Mouse (Mus musculus) limb, embryonic 10.5 days (tissue): Measurements from ENCODE around the gene Rpl27. TPM values are rescaled to one million over a fixed set of nuclear protein-coding genes. Genes with fewer than 3 reads are reported as not detected.
A peak's percentile ranks its signal among the peaks of the same experiment; 100 is the strongest.
"Not testable (repeated sequence)": the region's sequence is repeated elsewhere in the genome, so short reads cannot be mapped to it uniquely, and the experiment has no call there.

Experiments
- DNase-seq: peaks from one replicate; pipeline ENCODE4 v3.0.0-alpha.2; 2017; ENCODE audit warnings: low spot score
- H3K27ac ChIP-seq: fragments of 300-500 bp; sonication (generic); 2 replicates; pipeline ENCODE4 v1.5.1; 2016; ENCODE audit warnings: mild to moderate bottlenecking
- H3K27me3 ChIP-seq: fragments of 300-500 bp; sonication (generic); 2 replicates; pipeline ENCODE4 v1.6.1; 2016; ENCODE audit warnings: low read depth, mild to moderate bottlenecking; ENCODE audit not compliant: poor library complexity, severe bottlenecking
- H3K36me3 ChIP-seq: fragments of 300-500 bp; sonication (generic); 2 replicates; pipeline ENCODE4 v1.6.1; 2016; ENCODE audit warnings: mild to moderate bottlenecking, moderate library complexity
- H3K4me1 ChIP-seq: fragments of 300-500 bp; sonication (generic); 2 replicates; pipeline ENCODE4 v1.6.1; 2016
- H3K4me3 ChIP-seq: fragments of 300-500 bp; sonication (generic); 2 replicates; pipeline ENCODE4 v1.5.1; 2016; ENCODE audit warnings: mild to moderate bottlenecking, moderate library complexity
- H3K9me3 ChIP-seq: fragments of 300-500 bp; sonication (generic); replicated peaks from 2 replicates; pipeline ENCODE4 v1.6.1; 2016; ENCODE audit warnings: mild to moderate bottlenecking
- WGBS: fragments of 180-500 bp; shearing (Covaris S2); methylation state at CpG from one replicate; pipeline ENCODE4 v1.1.7; 2016; 5-methylcytosine and 5-hydroxymethylcytosine counted together
- polyA plus RNA-seq: library from polyadenylated mRNA; unstranded; fragments of >200 nt; fragmentation: Nextera tagmentation; extraction: Ambion mirVana; gene quantifications from 2 replicates; pipeline ENCODE4 v1.2.1, GENCODE M21; 2016

Rpl27 gene
- polyA plus RNA-seq, 1 experiment from 2014 or later = 448 TPM

- H3K27me3 ChIP-seq = peaks cover 30% of the 10 kb centered on the region
- DNase-seq = peak; percentile 79
- peaks cover 74% of the 10 kb centered on the region for H3K4me1 ChIP-seq
- 1% methylated on average over 51 of the region's 51 CpGs for WGBS
- H3K9me3 ChIP-seq = no peaks in the 10 kb centered on the region
- peaks cover 5% of the 10 kb centered on the region; the same call in 1 of the 2 replicates for H3K36me3 ChIP-seq
- H3K4me3 ChIP-seq = peak overlapping the region; percentile 67
- peak overlapping the region; percentile 82 for H3K27ac ChIP-seq
These were observed 23.2 kb downstream of the Rpl27 start for GRCm38 (mm10) chr11:101465101-101465868.

DNA sequence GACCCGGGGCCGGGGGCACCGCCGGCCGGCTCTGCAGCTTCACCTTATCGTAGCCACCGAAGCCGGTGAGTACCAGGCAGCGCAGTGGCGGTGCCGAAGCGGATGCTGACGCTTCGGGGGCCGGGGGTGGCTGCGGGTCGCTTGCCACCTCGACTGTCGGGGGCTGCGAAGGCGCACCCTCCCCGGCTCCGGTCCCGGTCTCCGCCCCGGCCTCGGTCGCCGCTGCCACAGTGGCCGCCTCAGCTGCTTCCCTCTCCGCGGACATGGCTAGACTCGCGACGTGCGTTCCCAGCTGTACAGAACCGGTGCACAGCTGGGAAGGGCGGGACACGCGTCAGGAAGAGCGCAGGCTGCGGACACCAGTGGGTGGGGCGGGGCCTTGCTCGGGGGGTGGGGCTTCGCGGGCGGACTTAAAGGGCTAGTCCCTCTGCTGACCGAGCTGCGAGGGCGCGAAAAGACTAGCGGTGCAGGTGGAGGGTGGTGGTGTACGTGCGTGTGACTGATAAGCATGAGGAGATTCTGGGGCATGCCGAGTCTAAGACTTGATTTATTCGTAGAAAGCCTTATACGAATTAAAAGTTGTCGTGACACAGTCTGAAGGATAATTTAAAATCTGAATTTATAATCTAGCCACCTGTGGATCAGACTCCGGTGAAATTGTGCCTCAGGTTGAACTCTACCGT is 23.9 kb downstream of the Rpl27 start, which contains the start of gene Vat1:
Gene Vat1 (minus strand): TSS at position 362 of the 683 bp plus-strand sequence.
- H3K36me3 ChIP-seq = 0 out of 2 replicates have a peak, but pooled peaks cover 3% of the 10 kb centered on the region
- DNase-seq = no peak
- peak within 1 kb of the TSS; percentile 94 for H3K4me3 ChIP-seq
- no peaks in the 10 kb centered on the region for H3K9me3 ChIP-seq
- H3K4me1 ChIP-seq = peaks cover 72% of the 10 kb centered on the region
- peaks cover 37% of the 10 kb centered on the region for H3K27me3 ChIP-seq
- 2% methylated on average over 60 of the region's 60 CpGs for WGBS
- peak within 1 kb of the TSS; percentile 82 for H3K27ac ChIP-seq

- Histone ChIP-seq H3K4me3 (peak overlapping the region; percentile 67), H3K4me1 (peaks cover 72% of the 10 kb centered on the region), H3K27me3 (peaks cover 42% of the 10 kb centered on the region)
- H3K36me3 ChIP-seq, DNase-seq, H3K27ac ChIP-seq, H3K9me3 ChIP-seq: not testable (repeated sequence)
- 64% methylated on average over 5 of the region's 5 CpGs for WGBS
These were observed 24.5 kb downstream of the Rpl27 start for GRCm38 (mm10) chr11:101466552-101466950.

DNA sequence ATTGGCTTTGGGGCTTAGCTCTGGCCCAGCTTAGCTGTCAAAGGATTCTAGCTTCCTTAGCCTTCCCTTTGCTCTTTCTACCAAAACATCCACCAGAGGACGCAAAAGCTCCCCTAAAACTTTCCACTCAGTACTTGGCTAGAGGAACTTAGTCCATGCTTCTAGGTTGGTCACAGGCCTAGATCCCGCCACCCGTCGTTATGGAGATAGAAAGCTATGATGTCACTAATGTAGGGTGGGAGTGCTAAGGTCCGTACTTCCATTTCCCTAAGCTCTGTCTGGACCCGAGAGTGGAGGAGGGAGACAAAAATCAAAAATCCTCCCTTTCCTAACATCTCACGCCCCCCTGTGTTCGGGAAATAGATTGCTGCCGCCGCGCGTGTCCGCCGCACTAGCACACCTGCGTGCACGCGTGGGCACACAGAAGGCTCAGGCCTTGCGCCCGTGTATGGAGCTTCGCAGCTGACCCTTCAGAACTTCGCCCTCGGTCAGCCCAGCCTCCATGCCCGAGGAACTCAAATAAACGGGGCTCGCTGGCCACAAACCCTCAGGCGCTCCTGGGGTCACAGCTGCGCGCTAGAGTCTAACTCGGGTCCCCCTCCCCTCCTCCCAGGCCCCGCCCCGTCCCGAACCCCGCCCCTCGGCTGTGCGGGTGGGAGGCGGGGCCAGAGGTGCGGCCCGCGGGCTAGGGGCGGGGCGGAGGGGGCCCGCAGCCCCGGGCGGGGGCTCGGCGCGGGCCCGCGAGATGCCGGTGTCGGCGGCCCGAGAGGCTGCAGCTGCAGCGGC is 25.6 kb downstream of the Rpl27 start:
- H3K27ac ChIP-seq = peak overlapping the region; percentile 84
- peak; percentile 87 for DNase-seq
- no peaks in the 10 kb centered on the region for H3K9me3 ChIP-seq
- no peaks in the 10 kb centered on the region for H3K36me3 ChIP-seq
- H3K4me1 ChIP-seq = peaks cover 66% of the 10 kb centered on the region
- peaks cover 46% of the 10 kb centered on the region for H3K27me3 ChIP-seq
- H3K4me3 ChIP-seq = peak overlapping the region; percentile 94
- under 1% methylated on average over 54 of the region's 54 CpGs for WGBS

- under 1% methylated on average over 29 of the region's 31 CpGs for WGBS
- peak overlapping the region; percentile 84 for H3K27ac ChIP-seq
- no peaks in the 10 kb centered on the region for H3K9me3 ChIP-seq
- peaks cover 60% of the 10 kb centered on the region for H3K4me1 ChIP-seq
- H3K36me3 ChIP-seq = no peaks in the 10 kb centered on the region
- peaks cover 46% of the 10 kb centered on the region for H3K27me3 ChIP-seq
- H3K4me3 ChIP-seq = peak overlapping the region; percentile 94
- peak; percentile 69 for DNase-seq
These were observed 26.2 kb downstream of the Rpl27 start for GRCm38 (mm10) chr11:101468263-101468688.

GRCm38 (mm10) chr11:101468731-101469130 is 26.6 kb downstream of the Rpl27 start:
- H3K27ac ChIP-seq = peak overlapping the region; percentile 84
- no peak for DNase-seq
- no peaks in the 10 kb centered on the region for H3K36me3 ChIP-seq
- H3K4me3 ChIP-seq = peak overlapping the region; percentile 94
- H3K27me3 ChIP-seq = peaks cover 46% of the 10 kb centered on the region
- H3K4me1 ChIP-seq = peaks cover 56% of the 10 kb centered on the region
- WGBS = 7% methylated on average over 13 of the region's 13 CpGs
- no peaks in the 10 kb centered on the region for H3K9me3 ChIP-seq

DNA sequence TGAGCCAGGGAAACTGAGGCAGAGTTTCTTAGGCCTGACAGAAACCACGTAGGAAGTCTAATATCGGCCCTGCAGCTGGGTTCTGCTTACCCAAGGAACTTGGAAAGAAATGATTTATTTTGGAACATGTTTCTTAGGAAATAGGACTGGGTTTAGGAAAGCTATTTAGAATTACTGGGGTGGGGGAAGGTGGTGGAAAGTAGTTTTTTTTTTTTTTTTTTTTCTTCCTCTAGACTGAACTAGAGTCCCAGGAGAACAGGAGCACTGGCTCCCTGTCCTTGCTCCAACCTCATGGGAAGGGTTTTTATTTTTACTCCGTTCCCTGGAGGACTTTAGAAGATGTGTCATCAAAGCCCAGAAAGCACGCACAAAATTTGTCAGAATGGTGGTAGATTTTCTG is 27.1 kb downstream of the Rpl27 start:
- Histone ChIP-seq H3K4me3 (peak overlapping the region; percentile 94; the same call in 1 of the 2 replicates), H3K27me3 (peaks cover 46% of the 10 kb centered on the region), H3K9me3 (no peaks in the 10 kb centered on the region), H3K36me3 (no peaks in the 10 kb centered on the region), H3K27ac (no peak overlapping the region), H3K4me1 (peaks cover 52% of the 10 kb centered on the region)
- no peak for DNase-seq
- WGBS = 70% methylated on average over 4 of the region's 4 CpGs

- Histone ChIP-seq H3K36me3 (no peaks in the 10 kb centered on the region), H3K9me3 (no peaks in the 10 kb centered on the region), H3K4me1 (peaks cover 41% of the 10 kb centered on the region), H3K4me3 (no peak overlapping the region), H3K27me3 (peaks cover 46% of the 10 kb centered on the region), H3K27ac (no peak overlapping the region)
- WGBS = 73% methylated on average over 7 of the region's 7 CpGs
- DNase-seq = no peak
These were observed 28.1 kb downstream of the Rpl27 start for GRCm38 (mm10) chr11:101470206-101470605.

- peaks cover 27% of the 10 kb centered on the region for H3K4me1 ChIP-seq
- H3K27me3 ChIP-seq = peaks cover 41% of the 10 kb centered on the region
- no peak overlapping the region for H3K4me3 ChIP-seq
- 72% methylated on average over 3 of the region's 3 CpGs for WGBS
- no peak for DNase-seq
- no peak overlapping the region for H3K27ac ChIP-seq
- no peaks in the 10 kb centered on the region for H3K9me3 ChIP-seq
- no peaks in the 10 kb centered on the region for H3K36me3 ChIP-seq
These were observed 29.8 kb downstream of the Rpl27 start for GRCm38 (mm10) chr11:101471926-101472325.

GRCm38 (mm10) chr11:101472336-101472735 is 30.2 kb downstream of the Rpl27 start:
- DNase-seq = no peak
- no peak overlapping the region for H3K27ac ChIP-seq
- H3K4me3 ChIP-seq = no peak overlapping the region
- H3K4me1 ChIP-seq = peaks cover 24% of the 10 kb centered on the region
- H3K27me3 ChIP-seq = peaks cover 36% of the 10 kb centered on the region
- H3K36me3 ChIP-seq = no peaks in the 10 kb centered on the region
- H3K9me3 ChIP-seq = no peaks in the 10 kb centered on the region
- WGBS = 55% methylated on average over 7 of the region's 7 CpGs

DNA sequence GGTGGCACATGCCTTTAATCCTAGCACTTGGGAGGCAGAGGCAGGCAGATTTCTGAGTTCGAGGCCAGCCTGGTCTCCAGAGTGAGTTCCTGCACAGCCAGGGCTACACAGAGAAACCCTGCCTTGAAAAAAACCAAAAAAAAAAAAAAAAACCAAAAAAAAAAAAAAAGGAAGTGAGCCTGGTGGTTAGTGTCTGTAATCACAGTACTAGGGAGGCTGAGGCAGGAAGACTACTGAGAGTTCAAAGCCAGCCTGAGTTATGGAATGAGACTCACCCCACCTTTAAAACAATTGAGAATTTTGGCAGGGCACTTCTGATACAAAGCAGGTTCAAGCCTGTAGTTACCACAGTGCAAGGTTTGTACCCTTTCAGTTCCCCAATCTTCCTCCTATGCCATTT is 31.6 kb downstream of the Rpl27 start:
- 87% methylated on average over 1 of the region's 1 CpGs for WGBS
- peaks cover 14% of the 10 kb centered on the region for H3K4me1 ChIP-seq

DNA sequence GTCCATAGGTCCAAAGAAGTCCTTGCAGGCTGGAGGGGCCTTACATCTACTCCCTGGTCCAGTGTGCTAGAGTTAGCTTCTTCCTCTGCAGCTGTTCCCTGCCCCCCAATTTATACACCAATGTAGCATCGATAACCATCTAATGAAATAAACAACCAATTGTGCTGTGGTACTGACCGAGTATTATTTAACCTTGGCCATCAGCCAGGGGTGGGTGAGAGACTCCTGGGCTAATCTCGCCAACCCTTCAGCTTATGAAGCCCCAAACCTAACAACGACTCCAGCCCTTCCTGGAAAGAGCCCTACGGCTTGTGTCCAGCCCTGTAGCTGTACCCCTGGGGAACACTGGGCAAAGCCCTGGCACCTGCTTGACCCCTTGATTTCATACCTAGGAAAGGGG is 32.2 kb downstream of the Rpl27 start:
- Histone ChIP-seq H3K4me3 (no peak overlapping the region), H3K27ac (no peak overlapping the region), H3K9me3 (no peaks in the 10 kb centered on the region), H3K27me3 (peaks cover 31% of the 10 kb centered on the region), H3K4me1 (peaks cover 15% of the 10 kb centered on the region), H3K36me3 (no peaks in the 10 kb centered on the region)
- WGBS = 83% methylated on average over 5 of the region's 5 CpGs
- DNase-seq = no peak

More for the DNA sequence above, 31.6 kb downstream of the Rpl27 start:
- DNase-seq, H3K4me3 ChIP-seq, H3K27ac ChIP-seq, H3K9me3 ChIP-seq, H3K36me3 ChIP-seq: not testable (repeated sequence)
- H3K27me3 ChIP-seq = peaks cover 30% of the 10 kb centered on the region
